Mouse (Mus musculus): ENCODE results near the gene Olfr372. TPM values are rescaled to one million over a fixed set of nuclear protein-coding genes. Genes with fewer than 3 reads are reported as not detected.
"Not testable (repeated sequence)": the region's sequence is repeated elsewhere in the genome, so short reads cannot be mapped to it uniquely, and the experiment has no call there.

Olfr372 gene
- total RNA-seq (2021), result not detected in 2 replicates
- long read RNA-seq, result 0 reads

DNA sequence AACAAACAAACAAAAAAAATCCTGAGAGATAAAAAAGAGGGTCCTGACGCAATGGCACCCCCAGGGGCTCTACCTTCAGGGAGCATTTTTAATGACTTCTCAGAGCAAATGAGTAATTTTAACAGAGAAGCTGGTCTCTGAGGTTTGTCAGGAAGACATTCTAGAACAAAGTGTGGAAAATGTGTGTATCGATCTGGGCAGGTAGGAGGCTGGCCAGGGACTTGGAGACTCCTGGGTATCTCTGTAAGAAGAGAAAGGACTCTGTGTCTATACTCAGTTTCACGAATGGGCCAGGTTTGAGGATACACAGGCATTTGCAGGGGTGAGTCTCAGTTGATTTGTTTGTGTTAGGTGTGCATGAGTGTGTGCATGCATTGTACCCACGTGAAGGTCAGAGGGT is at the start of gene Olfr372:
Gene Olfr372, plus strand, starts transcription at position 301 of the 400 bp plus-strand sequence.
- not testable (repeated sequence) for DNase-seq

DNA sequence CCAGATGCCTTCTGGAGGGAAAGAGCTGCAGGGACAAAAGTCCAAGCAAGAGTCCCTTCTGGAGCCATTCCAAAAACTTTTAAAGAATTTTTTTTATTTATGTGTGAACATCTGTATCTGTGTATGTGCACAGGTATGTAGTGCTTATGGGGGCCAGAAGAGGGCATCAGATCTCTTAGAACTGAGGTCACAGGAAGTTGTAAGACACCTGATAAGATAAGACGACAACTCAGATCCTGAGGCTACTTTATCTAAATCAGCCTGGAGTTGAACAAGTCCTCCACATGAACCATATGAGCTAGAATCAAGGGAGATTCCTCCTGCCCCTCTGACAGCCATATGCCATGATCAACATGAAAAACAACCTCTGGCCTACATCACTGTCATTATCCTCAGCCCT is 41.6 kb upstream of the Olfr372 start:
- DNase-seq, result no peak

GRCm38 (mm10) chr8:72000223-72000622 is 40.8 kb upstream of the Olfr372 start:
- no peak for DNase-seq

DNA sequence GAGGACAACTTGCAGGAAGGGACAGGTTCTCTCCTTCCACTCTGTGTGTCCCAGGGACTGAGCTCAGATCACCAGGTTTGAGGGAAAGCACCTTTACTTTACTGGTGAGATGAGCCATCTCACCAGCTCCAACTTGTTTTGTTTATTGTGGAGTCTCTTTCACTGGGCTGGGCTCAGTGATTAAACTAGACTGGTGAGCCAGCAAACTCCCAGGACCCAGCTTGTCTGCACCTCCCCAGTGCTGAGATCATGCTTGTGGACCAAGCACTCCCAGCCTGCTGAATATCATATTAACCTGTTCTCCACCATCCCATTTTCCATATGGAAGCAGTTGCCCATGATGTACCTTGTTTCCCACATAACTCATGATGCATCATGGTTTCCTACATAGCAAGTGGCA is 38.1 kb upstream of the Olfr372 start:
- DNase-seq, result no peak

DNA sequence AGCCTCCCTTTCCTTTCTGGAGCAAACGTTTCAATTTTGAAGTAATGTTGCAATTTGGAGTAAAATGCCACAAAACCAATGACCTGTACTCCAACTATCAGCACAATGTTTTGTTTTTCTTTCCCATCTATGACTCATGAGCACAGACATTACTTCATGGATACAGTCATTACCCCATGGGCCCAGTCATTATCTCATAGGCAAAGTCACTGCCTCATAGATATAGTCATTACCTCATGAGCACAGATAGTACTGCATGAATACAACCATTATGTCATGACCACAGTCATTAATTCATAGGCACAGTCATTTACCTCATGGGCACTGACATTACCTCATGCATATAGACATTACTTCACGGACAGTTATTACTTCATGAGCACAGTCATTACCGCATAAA is 35.1 kb upstream of the Olfr372 start:
- no peak for DNase-seq

GRCm38 (mm10) chr8:72006763-72007162 is 34.3 kb upstream of the Olfr372 start:
- DNase-seq, result no peak

- no peak for DNase-seq
These were observed 32.8 kb upstream of the Olfr372 start for GRCm38 (mm10) chr8:72008134-72008641.

GRCm38 (mm10) chr8:72009473-72009872 is 31.5 kb upstream of the Olfr372 start, which contains the start of gene Cyp4f18:
TSS of gene Cyp4f18 (minus strand) at chr8:72009626.
- no peak for DNase-seq

- not testable (repeated sequence) for DNase-seq
These were observed 27.4 kb upstream of the Olfr372 start for GRCm38 (mm10) chr8:72013506-72014228.

DNA sequence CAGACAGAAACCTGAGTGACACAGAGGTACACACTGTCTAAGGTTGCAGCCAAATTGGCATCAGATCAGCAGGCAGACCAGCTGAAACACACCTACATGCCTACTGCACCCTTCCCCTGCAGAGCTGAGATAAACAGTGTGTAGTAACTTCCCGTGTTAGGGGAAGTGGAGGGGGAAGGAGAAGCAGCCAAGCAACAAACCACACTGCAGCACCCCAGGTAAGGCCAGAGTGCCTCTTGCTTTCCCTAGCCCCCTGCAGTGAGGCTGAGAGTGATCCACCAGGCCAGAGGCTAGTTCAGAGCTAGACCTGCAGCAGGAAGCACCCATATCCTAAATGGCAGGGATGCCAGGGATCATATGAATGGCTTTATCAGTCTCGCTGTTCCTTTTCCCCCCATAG is 23.7 kb upstream of the Olfr372 start:
- DNase-seq, result not testable (repeated sequence)

- DNase-seq, result peak; percentile 29
These were observed 22.9 kb upstream of the Olfr372 start for GRCm38 (mm10) chr8:72018141-72018540.

- not testable (repeated sequence) for DNase-seq
These were observed 22.0 kb upstream of the Olfr372 start for GRCm38 (mm10) chr8:72019022-72019421.

DNA sequence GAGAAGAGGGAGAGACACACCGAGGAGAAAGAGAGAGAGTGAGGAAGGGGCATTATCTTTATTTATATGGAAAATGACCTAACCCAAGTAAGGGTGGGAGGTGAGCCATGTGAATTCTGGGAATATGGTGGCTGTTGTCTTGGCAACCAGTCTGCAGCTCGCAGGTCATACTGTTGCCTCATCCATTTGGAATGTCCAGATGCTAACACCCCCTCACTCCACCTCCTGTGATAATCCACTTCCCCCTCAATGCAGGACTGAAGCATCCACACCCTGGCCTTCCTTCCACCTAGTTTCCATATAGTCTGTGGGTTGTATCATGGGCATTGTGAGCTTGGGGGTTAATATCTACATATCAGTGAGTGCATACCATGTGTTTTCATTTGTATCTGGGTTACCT is 21.2 kb upstream of the Olfr372 start:
- no peak for DNase-seq

DNA sequence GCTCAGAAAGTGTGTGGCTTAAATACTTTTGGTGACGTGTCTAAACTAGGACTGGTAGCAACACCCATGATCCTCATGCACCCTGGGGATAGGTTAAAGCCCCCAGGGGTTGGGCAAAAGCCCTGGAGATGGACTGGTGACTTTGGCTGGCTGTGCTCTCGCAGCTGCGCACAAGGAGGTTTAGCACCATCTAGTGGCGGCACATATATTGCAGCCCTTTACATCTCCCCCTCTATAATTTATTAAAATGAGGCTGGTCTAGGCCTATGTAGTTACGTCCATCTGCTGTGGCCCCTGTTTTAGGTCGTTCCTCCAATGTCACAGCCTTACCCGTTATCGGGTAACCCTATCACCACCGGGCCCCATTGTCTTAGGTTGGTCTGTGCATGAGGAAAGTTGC is 16.1 kb upstream of the Olfr372 start:
- not testable (repeated sequence) for DNase-seq

- peak; percentile 59 for DNase-seq
These were observed 8.1 kb upstream of the Olfr372 start for GRCm38 (mm10) chr8:72032926-72033325.

DNA sequence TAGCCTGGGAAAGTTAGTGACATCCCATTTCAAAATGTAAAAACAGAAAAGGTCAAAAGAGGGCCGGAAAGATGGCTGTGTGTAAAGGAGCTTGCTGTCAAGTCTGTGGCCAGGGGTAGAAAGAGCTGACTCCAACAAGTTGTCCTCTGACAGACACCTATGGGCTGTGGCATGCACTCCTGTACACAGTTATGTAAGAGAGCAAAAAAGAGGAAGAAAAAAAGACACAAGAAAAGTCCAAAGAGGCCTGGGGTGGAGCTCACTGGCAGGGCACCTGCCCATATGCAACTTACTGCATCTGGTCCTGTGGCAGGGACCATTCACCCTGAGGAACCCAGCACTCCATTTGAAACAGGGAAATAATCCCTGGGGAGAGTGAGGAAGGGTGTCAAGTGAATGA is 1.5 kb downstream of the Olfr372 start:
- DNase-seq, result no peak

- DNase-seq, result not testable (repeated sequence)
These were observed 13.6 kb downstream of the Olfr372 start for GRCm38 (mm10) chr8:72054633-72055032.

DNA sequence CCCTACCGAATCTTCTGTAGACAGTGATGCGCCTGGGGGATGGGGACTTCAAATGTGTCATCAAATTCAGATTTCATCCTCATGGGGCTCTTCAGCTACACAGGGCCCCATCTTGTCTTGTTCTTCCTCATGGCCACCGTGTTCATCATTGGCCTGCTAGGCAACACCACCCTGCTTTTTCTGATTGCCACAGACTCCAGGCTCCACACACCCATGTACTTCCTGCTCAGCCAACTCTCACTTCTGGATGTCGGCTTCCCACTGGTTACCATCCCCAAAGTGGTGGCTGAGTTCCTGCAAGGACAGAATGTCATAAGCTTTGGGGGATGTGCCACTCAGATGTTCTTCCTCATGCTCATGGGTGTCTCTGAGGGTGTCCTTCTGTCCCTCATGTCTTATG is 16.6 kb downstream of the Olfr372 start:
- not testable (repeated sequence) for DNase-seq

DNA sequence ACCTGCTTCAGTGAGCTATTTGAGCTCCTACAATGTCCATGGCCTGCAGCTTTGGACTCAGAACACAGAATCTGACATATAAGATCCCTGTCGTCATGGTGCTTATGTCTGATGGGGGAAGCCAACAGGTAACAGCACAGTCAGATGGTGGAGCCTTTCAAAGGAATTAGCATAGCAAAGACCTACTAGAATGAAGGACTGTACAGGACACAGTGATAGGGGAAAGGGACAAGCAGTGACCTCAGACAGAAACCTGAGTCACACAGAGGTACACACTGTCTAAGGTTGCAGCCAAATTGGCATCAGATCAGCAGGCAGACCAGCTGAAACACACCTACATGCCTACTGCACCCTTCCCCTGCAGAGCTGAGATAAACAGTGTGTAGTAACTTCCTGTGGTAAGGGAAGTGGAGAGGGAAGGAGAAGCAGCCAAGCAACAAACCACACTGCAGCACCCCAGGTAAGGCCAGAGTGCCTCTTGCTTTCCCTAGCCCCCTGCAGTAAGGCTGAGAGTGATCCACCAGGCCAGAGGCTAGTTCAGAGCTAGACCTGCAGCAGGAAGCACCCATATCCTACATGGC is 25.9 kb downstream of the Olfr372 start:
- not testable (repeated sequence) for DNase-seq

GRCm38 (mm10) chr8:72082877-72083276 is 41.9 kb downstream of the Olfr372 start, which contains the start of gene Olfr373:
TSS of gene Olfr373 (plus strand) at chr8:72083177.
- not testable (repeated sequence) for DNase-seq

DNA sequence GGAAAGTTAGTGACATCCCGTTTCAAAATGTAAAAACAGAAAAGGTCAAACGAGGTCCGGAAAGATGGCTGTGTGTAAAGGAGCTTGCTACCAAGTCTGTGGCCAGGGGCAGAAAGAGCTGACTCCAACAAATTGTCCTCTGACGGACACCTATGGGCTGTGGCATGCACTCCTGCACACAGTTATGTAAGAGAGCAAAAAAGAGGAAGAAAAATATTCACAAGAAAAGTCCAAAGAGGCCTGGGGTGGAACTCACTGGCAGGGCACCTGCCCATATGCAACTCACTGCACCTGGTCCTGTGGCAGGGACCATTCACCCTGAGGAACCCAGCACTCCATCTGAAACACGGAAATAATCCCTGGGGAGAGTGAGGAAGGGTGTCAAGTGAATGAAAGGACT is 43.7 kb downstream of the Olfr372 start:
- DNase-seq, result no peak

GRCm38 (mm10) chr8:72087611-72088010 is 46.6 kb downstream of the Olfr372 start:
- not testable (repeated sequence) for DNase-seq

- DNase-seq, result not testable (repeated sequence)
These were observed 55.7 kb downstream of the Olfr372 start for GRCm38 (mm10) chr8:72096721-72097120.
